Mouse (Mus musculus) cerebellum, adult 18-20 months (tissue): ENCODE measurements around the gene Bst2.

Experiments used
- DNase-seq, 2 experiments: peaks; one replicate each; pipeline ENCODE4 v3.0.0; 2021

The Bst2 gene

DNA sequence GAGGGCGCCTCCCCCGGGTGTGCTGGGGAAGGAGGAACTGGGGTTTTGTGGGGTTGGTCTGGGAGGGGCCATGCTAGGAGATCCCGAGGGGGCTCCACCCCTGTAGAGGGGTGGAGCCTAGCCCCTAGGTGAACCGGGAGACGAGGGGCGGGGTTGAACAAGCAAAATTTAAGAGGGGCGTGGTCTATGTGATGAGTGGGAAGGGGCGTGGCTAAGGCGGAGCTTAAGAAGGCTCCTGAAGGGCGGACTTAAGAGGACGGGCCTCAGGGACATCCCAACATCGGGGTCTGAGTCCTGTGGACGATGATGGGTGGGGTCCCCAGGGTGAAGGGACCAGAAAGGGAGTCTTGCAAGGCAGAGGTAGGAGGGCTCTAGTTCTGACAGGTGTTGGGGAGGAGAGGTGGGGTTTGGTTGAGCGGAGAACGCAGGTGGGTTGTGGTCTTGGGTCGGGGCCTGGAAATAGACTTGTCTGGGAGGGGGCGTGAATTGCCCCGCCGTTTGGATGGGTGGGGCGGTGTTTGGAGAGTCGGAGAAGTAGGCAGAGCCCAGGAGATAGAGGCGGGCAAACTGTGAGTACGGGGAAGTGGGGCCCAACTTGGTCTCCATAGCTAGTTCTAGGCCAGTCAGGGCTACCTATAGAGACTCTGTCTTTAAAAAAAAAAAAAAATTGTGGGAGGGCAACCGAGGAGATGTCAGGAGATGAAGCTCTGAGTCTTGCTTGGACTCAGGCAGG, 21.9 kb upstream of the Bst2 start:
- peak in 1 of 2 experiments; percentile 26 for DNase-seq

DNA sequence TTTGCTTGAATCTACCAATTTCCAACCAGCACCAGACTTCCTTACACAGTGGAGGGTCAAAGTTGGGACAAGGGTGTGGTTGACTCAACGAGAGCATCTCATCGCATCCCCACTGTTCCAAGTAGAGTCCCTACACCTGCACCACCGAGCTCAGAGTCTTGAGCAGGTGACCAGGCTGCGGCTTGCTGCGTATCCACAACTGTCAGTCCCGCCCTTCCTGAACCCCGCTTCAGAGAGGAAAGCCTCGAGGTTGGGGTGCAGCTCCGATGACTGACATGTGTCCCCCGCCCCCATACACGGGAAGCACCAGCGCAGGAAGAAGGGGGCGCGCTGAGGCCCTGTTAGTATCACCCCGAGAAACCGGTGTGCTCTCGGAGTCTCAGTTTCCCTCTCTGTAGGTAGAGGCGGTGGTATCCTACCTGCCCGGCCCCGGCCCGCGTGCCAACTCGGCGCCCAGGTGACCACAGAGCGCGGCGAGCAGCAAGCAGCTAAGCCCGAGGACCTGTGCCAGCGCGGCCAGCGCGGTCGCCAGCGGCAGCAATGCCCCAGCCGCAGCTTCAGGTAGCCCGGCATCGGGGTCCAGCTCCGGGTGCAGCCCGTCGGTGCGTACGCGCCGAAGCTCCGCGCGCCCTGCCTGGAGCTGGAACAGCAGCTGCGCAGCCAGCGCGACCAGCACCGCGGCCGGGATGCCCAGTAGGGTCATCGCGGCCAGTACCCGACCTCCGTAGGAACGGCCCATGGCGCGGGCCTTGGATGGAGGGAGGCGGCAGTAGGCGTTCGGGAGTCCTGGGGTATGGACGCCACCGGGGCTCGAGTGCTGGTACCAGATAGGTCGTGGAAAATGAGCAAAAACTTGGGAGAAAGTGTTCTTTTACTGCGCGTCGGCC, 21.1 kb upstream of the Bst2 start, which contains the start of gene Tmem221:
Gene Tmem221, minus strand, starts transcription at position 801 of the 887 bp plus-strand sequence.
- no peak for DNase-seq

DNA sequence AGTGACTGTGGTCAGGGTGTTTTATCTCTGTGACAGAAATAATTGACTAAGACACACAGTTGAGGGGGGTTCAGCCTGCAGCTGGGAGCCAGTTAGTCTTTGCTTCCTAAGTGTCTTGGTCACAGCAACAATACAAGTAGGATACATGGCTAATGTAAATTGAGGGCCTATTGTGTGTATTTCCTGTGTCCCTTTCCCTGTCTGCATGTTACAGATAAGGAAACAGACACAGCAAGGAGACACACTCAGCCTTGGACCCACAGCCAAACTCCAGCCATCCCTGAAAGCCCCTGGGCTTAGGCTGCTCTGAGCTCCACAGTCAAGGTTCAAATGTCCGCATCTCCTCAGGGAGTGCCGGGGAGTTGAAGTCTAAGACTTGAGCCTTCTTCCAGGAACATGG, 17.4 kb upstream of the Bst2 start:
- no peak for DNase-seq

DNA sequence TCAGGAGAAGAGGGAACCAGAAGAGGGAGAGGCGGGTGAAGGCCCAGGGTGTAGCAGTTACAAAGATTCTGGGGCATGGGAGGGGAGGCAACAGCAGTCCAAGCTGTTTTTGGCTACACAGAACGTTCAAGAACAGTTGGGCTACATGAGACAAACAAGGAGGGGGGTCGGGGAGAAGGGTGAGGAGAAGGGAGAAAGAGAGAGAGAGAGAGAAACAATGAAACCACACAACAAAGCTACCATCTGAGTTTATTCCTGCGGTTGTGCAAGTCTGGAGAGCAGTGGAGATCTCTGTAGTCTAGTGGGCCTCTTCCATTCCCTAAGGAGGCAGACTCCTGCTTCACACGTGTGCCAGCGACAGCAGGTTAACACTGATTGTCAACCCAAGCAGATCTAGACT, 16.7 kb upstream of the Bst2 start:
- DNase-seq, result no peak

DNA sequence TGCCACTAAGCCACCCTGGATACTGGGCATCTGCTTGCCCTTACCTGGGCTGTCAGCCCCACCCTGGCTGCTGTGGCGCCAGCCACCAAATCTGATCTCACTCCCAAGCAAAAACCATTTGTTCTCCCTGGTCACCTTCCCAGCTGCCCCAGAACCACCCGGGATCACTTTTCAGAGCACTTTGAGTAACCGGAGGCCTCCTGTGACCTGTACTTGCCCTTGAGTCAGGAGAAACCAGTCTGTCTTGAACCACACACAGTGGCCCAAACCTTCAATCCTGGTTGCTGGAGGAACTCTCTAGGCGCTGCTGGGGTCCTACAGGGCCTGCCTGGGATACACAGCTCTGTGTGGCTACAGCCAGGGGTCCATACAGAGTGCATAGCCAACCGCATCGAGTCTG, 15.5 kb upstream of the Bst2 start:
- no peak for DNase-seq

DNA sequence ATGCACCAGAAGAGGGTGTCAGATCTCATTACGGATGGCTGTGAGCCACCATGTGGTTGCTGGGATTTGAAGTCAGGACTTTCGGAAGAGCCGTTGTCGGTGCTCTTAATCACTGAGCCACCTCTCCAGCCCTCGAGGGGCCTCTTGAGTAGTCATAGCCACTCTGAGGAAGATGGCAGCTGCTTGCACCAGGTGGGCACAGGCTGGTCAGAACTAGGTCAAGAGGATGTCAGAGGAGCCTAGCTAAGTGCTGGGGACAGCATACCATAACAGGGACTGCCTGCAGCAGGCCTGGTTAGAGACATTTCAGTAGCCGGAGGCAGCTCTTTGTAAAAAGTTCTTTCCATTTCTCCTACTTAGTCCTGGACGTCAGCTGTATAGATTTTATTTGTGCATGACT, 13.5 kb upstream of the Bst2 start:
- DNase-seq, result no peak

GRCm38 (mm10) chr8:71547590-71547989, 10.3 kb upstream of the Bst2 start:
- DNase-seq, result no peak

GRCm38 (mm10) chr8:71545053-71545452, 7.8 kb upstream of the Bst2 start:
- DNase-seq, result no peak

DNA sequence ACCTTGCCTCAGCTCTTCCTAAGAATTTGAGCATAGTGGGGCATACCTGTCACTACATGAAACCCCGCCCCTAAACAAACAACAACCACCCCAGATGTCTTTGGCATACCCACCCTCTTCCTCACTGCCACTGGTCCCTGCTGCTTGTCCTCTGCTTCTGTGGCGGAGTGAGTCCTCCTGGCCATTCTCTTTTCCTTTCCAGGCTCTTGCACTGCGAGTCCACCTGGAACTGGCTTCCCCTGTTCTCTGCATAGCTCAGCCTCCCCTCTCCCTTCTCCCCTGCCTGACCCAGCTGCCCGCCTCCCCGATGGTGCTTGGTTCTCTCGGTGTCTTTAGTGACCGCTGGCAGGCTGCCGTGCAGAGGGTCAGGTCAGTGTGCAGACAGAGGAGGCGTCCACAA, 6.5 kb upstream of the Bst2 start:
- no peak for DNase-seq

GRCm38 (mm10) chr8:71542632-71543343, 5.5 kb upstream of the Bst2 start, which contains the start of gene Mvb12a:
TSS of gene Mvb12a (plus strand) at chr8:71542922.
- peak; percentile 94 to 99 for DNase-seq

DNA sequence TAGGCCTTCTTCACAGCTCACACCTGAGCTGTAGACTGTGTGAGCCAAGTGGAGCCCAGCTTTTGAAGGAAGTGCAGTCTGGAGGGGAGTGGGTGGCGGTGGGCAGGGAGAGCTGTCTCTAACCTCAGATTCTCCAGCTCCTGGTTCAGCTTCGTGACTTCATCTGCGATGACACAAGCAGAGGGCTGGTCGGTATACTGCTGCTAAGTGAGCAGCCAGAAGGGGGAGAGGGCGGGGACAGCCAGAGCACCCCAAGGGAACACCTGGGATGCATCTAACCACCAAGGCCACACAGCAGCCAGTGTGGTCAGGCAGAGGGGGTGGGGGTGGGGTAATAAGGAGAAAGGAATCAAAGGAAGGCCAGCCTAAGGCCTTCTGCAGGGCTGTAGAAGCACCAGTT, 1.6 kb downstream of the Bst2 start:
- DNase-seq, result no peak

DNA sequence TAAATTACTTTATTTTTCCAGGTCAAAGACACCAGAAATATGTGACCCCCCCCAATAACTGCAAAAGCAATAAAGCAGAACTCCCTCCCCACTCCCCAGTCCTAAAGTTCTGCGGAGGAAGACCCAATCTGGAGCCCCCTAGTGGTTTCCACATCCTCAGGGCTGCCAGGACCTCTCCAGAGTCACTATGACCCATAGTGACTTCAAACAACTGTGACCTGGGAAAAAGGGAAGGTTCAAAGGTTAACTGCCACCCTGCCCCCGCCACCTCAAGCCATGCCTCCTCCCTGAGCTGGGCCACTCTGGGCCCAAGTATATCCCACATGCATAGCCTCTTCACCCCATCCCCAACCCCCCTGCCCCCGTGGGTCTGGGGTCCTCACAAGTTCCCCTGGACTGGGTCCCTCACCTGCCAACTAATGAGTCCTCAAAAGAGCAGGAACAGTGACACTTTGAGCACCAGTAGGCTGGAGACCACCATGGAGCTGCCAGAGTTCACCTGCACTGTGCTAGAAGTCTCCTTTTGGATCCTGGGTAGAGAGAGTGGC, 2.9 kb downstream of the Bst2 start:
- no peak for DNase-seq

- peak; percentile 70 to 74 for DNase-seq
Measured at GRCm38 (mm10) chr8:71530735-71531467, 6.4 kb downstream of the Bst2 start.

DNA sequence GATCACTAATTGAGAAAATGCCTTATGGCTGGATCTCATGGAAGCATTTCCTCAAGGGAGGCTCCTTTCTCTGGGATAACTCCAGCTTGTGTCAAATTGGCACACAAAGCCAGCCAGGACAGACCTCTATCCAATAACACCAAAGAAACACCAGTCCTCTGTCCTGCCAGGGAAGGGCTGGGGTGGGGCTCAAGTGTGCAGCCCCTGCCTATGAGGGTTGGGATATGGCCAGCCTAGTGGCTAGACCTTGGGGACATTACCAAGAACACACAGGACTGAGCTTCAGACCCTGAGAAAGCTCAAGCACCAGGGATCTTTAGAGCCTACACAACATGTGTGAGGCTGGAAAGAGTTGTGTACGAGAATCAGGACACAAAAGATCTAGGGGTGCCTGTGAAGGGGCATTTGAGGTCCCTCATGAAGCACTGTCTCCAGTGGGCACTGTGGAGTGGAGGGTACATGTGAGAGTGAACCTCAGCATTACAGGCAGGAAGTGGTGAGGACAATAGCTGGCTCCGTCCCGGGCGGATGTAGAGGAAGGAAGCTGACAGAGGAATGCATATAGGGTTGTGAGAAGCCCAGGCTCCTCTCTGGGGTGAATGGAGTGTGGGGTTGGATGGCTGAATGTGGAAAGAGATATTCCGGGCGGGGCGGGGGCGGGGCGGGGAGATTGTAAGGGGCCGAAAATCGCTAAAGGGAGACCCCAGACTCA, 8.7 kb downstream of the Bst2 start:
- no peak for DNase-seq

- no peak for DNase-seq
Measured at GRCm38 (mm10) chr8:71527162-71527870, 9.9 kb downstream of the Bst2 start.

DNA sequence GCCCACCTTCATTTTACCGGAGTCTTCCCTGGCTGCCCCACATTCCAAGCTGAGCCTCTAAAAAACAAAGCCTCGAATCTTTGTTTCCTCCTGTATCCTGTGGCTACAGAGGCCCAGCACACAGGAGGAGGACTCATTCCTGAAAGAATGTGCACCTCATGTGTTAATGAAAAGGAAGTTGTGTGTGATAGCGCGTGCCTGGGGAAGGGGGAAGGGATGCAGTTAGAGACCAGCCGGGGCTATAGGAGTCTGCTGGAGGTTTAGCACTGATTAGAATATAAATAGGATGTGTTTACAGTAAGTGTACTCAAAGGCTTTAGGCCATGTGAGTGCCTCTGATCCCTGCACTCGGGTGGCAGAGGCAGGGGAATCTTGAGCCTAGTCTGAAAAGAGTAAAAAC, 11.0 kb downstream of the Bst2 start:
- DNase-seq, result no peak

DNA sequence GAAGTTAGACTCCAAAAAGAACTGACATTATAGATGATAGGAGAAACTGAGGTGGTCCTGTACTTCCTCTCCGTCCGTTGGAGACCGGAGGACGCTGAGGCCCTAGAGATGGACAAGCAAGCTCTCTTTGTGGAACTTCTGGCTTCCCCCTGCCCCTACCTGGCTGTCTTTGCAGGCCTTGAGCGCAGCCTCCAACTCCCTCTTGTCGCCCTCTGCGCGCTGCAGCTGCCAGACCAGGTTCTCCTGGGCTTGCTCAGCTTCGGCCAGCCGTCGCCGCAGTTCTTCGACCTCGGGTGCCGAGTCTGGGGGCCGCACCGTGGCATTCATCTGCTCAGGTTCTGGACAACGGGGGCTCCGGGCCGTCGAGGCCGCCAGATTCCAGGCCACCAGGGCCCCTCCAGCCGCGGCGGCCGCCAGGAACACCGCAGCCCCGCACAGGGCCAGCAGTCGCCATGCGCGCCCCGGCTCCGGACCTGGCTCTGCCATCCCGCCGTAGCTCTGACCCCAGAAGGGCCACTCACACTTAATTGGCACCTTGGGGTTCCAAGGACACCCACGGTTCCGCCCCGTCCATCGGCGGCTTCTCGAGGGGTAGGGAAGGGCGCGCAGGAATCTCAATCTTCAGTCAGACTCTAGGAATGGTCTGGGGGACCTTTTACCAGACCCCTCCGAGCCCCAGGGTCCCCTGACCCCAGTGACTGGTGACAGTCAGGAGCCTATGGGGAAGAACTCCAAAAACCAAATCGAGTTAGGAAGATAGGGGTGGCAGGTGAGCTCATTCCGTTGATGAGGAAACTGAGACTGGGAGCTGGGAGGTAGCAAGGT, 11.8 kb downstream of the Bst2 start, which contains the start of gene Ccdc194:
Gene Ccdc194, minus strand, starts transcription at position 486 of the 825 bp plus-strand sequence.
- DNase-seq, result no peak

DNA sequence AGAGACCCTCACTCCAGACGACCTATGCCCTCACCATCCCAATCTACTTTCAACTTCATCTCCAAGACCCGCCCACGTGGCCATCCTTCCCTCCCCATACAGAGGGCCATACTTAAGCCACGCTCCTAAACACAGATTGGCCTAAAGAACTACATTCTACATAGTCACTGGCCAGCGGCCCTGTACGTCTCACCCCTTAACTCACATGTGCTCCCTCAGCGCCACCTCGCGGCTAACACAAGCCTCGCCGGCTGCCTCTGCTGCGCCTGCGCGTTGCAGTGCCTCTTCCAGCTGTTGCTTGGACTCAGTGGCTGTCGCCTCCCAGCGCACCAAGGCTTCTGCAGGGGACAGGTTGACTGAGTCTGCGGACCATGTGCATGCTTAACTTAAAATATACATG, 15.6 kb downstream of the Bst2 start:
- DNase-seq, result peak; percentile 92 to 93

- DNase-seq, result peak; percentile 56
Measured at GRCm38 (mm10) chr8:71519037-71519825, 18.0 kb downstream of the Bst2 start.
